Mouse (Mus musculus) stomach, postnatal 0 days (tissue): ENCODE results near the gene A030014E15Rik. TPM values are rescaled to one million over a fixed set of nuclear protein-coding genes. Genes with fewer than 3 reads are reported as not detected.

Experiments
- ATAC-seq: fragments of 200-750 bp; cut with Nextera tagmentation; 2 replicates; pipeline ENCODE4 v1.8.0; 2017; ENCODE audit not compliant: low FRiP score, low TSS enrichment
- DNase-seq: peaks from one replicate; pipeline ENCODE4 v3.0.0-alpha.2; 2016; ENCODE audit warnings: low spot score
- H3K27ac ChIP-seq: fragments of 300-500 bp; sonication (generic); replicated peaks from 2 replicates; pipeline ENCODE4 v1.5.1; 2014; ENCODE audit warnings: mild to moderate bottlenecking, control low read depth
- H3K27me3 ChIP-seq: fragments of 300-500 bp; sonication (generic); 2 replicates; pipeline ENCODE4 v1.6.1; 2014; ENCODE audit warnings: low read length; ENCODE audit not compliant: control insufficient read depth, insufficient read depth
- H3K36me3 ChIP-seq: fragments of 300-500 bp; sonication (generic); 2 replicates; pipeline ENCODE4 v1.6.1; 2014; ENCODE audit warnings: low read length, mixed read lengths; ENCODE audit not compliant: control insufficient read depth, insufficient read depth
- H3K4me1 ChIP-seq: fragments of 300-500 bp; sonication (generic); replicated peaks from 2 replicates; pipeline ENCODE4 v1.6.1; 2014; ENCODE audit warnings: antibody characterized with exemption; ENCODE audit not compliant: control insufficient read depth, insufficient read depth
- H3K4me2 ChIP-seq: fragments of 300-500 bp; sonication (generic); replicated peaks from 2 replicates; pipeline ENCODE4 v1.6.1; 2014; ENCODE audit warnings: low read depth, mild to moderate bottlenecking, control low read depth, moderate library complexity
- H3K4me3 ChIP-seq: fragments of 300-500 bp; sonication (generic); 2 replicates; pipeline ENCODE4 v1.5.1; 2014; ENCODE audit warnings: low read depth, low read length, control low read depth
- H3K9ac ChIP-seq: fragments of 300-500 bp; sonication (generic); 2 replicates; pipeline ENCODE4 v1.6.1; 2014; ENCODE audit warnings: mild to moderate bottlenecking, low read length, control low read depth, mixed read lengths
- H3K9me3 ChIP-seq: fragments of 300-500 bp; sonication (generic); 2 replicates; pipeline ENCODE4 v1.6.1; 2016; ENCODE audit warnings: low read length; ENCODE audit not compliant: control insufficient read depth
- CTCF ChIP-seq: IDR thresholded peaks from 2 replicates; pipeline ENCODE4 v1.5.1; 2016; ENCODE audit warnings: antibody characterized with exemption, low read depth, mild to moderate bottlenecking, moderate library complexity
- EP300 ChIP-seq: optimal IDR thresholded peaks from 2 replicates; pipeline ENCODE3; 2016; ENCODE audit warnings: antibody characterized with exemption
- WGBS: fragments of 180-500 bp; shearing (Covaris S2); extraction: QIAGEN DNeasy Blood & Tissue Kit; methylation state at CpG from one replicate; pipeline ENCODE4 v1.1.7; 2014; 5-methylcytosine and 5-hydroxymethylcytosine counted together
- polyA plus RNA-seq: library from polyadenylated mRNA; unstranded; fragments of >200 nt; fragmentation: Nextera tagmentation; extraction: Ambion mirVana; gene quantifications from 2 replicates; pipeline ENCODE4 v1.2.1, GENCODE M21; 2015

A030014E15Rik gene
- not detected in 2 replicates for polyA plus RNA-seq

GRCm38 (mm10) chr1:82924650-82925049, at the start of gene A030014E15Rik:
Gene A030014E15Rik (plus strand): TSS chr1:82924917.
- H3K9me3 ChIP-seq, result no peaks in the 10 kb centered on the region
- H3K4me2 ChIP-seq, result no peak within 1 kb of the TSS
- no peaks in the 10 kb centered on the region for H3K27me3 ChIP-seq
- no peak within 1 kb of the TSS for H3K9ac ChIP-seq
- DNase-seq (no peak), ATAC-seq (no peak)
- H3K27ac ChIP-seq, result no peak within 1 kb of the TSS
- no peaks in the 10 kb centered on the region for H3K4me1 ChIP-seq
- no peaks in the 10 kb centered on the region for H3K36me3 ChIP-seq
- 84% methylated on average over 6 of the region's 6 CpGs for WGBS
- no peak for TF ChIP-seq EP300
- no peak for TF ChIP-seq CTCF
- no peak within 1 kb of the TSS for H3K4me3 ChIP-seq

GRCm38 (mm10) chr1:82879172-82879571, 45.5 kb upstream of the A030014E15Rik start:
- Histone ChIP-seq H3K9me3 (no peaks in the 10 kb centered on the region), H3K27me3 (no peaks in the 10 kb centered on the region), H3K9ac (no peak overlapping the region), H3K4me1 (no peaks in the 10 kb centered on the region), H3K4me2 (no peak overlapping the region), H3K36me3 (peaks cover 6% of the 10 kb centered on the region; the same call in 1 of the 2 replicates), H3K27ac (no peak overlapping the region), H3K4me3 (no peak overlapping the region)
- ATAC-seq (peak; percentile 96), DNase-seq (peak; percentile 30)
- TF ChIP-seq CTCF (no peak), EP300 (no peak)
- WGBS, result 51% methylated on average over 2 of the region's 2 CpGs

GRCm38 (mm10) chr1:82880196-82880595, 44.5 kb upstream of the A030014E15Rik start:
- Histone ChIP-seq H3K4me3 (no peak overlapping the region), H3K9me3 (no peaks in the 10 kb centered on the region), H3K4me1 (no peaks in the 10 kb centered on the region), H3K9ac (no peak overlapping the region), H3K27ac (no peak overlapping the region), H3K36me3 (peaks cover 6% of the 10 kb centered on the region; the same call in 1 of the 2 replicates), H3K4me2 (no peak overlapping the region), H3K27me3 (no peaks in the 10 kb centered on the region)
- DNase-seq (no peak), ATAC-seq (no peak)
- WGBS, result 88% methylated on average over 8 of the region's 8 CpGs
- no peak for TF ChIP-seq EP300
- no peak for TF ChIP-seq CTCF

- Histone ChIP-seq H3K36me3 (peaks cover 12% of the 10 kb centered on the region; the same call in 1 of the 2 replicates), H3K4me3 (no peak overlapping the region), H3K27ac (no peak overlapping the region), H3K27me3 (no peaks in the 10 kb centered on the region), H3K9me3 (no peaks in the 10 kb centered on the region), H3K4me1 (no peaks in the 10 kb centered on the region), H3K9ac (no peak overlapping the region), H3K4me2 (no peak overlapping the region)
- 92% methylated on average over 7 of the region's 7 CpGs for WGBS
- TF ChIP-seq EP300, result no peak
- no peak for TF ChIP-seq CTCF
- no peak for ATAC-seq
- no peak for DNase-seq
Measured at GRCm38 (mm10) chr1:82893269-82893668, 31.4 kb upstream of the A030014E15Rik start.

GRCm38 (mm10) chr1:82900567-82900966, 24.1 kb upstream of the A030014E15Rik start:
- WGBS, result 95% methylated on average over 1 of the region's 1 CpGs
- no peak for ATAC-seq
- Histone ChIP-seq H3K27ac (no peak overlapping the region), H3K4me3 (no peak overlapping the region), H3K27me3 (no peaks in the 10 kb centered on the region), H3K4me1 (no peaks in the 10 kb centered on the region), H3K9me3 (no peaks in the 10 kb centered on the region), H3K36me3 (peaks cover 11% of the 10 kb centered on the region), H3K4me2 (no peak overlapping the region), H3K9ac (no peak overlapping the region)
- no peak for DNase-seq
- TF ChIP-seq EP300 (no peak), CTCF (no peak)

GRCm38 (mm10) chr1:82901201-82901600, 23.5 kb upstream of the A030014E15Rik start:
- Histone ChIP-seq H3K9ac (no peak overlapping the region), H3K4me2 (no peak overlapping the region), H3K4me1 (no peaks in the 10 kb centered on the region), H3K36me3 (peaks cover 11% of the 10 kb centered on the region), H3K4me3 (no peak overlapping the region), H3K27me3 (no peaks in the 10 kb centered on the region), H3K9me3 (no peaks in the 10 kb centered on the region), H3K27ac (no peak overlapping the region)
- TF ChIP-seq EP300, result no peak
- TF ChIP-seq CTCF, result no peak
- DNase-seq (no peak), ATAC-seq (no peak)
- WGBS, result 88% methylated on average over 3 of the region's 3 CpGs
